Mouse (Mus musculus) midbrain, embryonic 16.5 days (tissue): ENCODE measurements around the gene Agps. TPM values are rescaled to one million over a fixed set of nuclear protein-coding genes. Genes with fewer than 3 reads are reported as not detected.

Source experiments
- ATAC-seq: fragments of 200-750 bp; cut with Nextera tagmentation; 2 replicates; pipeline ENCODE4 v1.8.0; 2017; ENCODE audit warnings: moderate TSS enrichment
- H3K27ac ChIP-seq: fragments of 300-500 bp; sonication (generic); 2 replicates; pipeline ENCODE4 v1.5.1; 2014; ENCODE audit warnings: mild to moderate bottlenecking, low read length, mixed read lengths
- H3K27me3 ChIP-seq: fragments of 300-500 bp; sonication (generic); 2 replicates; pipeline ENCODE4 v1.6.1; 2014; ENCODE audit warnings: low read depth, low read length, mixed read lengths; ENCODE audit not compliant: control insufficient read depth, insufficient read depth
- H3K36me3 ChIP-seq: fragments of 300-500 bp; sonication (generic); 2 replicates; pipeline ENCODE4 v1.6.1; 2014; ENCODE audit warnings: mild to moderate bottlenecking, low read length, moderate library complexity, mixed read lengths; ENCODE audit not compliant: control insufficient read depth, insufficient read depth
- H3K4me1 ChIP-seq: fragments of 300-500 bp; sonication (generic); 2 replicates; pipeline ENCODE4 v1.6.1; 2014; ENCODE audit warnings: mild to moderate bottlenecking, low read length, mixed read lengths; ENCODE audit not compliant: control insufficient read depth, insufficient read depth
- H3K4me2 ChIP-seq: fragments of 300-500 bp; sonication (generic); 2 replicates; pipeline ENCODE4 v1.6.1; 2014; ENCODE audit warnings: mild to moderate bottlenecking, low read length, mixed read lengths
- H3K4me3 ChIP-seq: fragments of 300-500 bp; sonication (generic); 2 replicates; pipeline ENCODE4 v1.5.1; 2014; ENCODE audit warnings: low read depth, mild to moderate bottlenecking, low read length, moderate library complexity, mixed read lengths
- H3K9ac ChIP-seq: fragments of 300-500 bp; sonication (generic); 2 replicates; pipeline ENCODE4 v1.6.1; 2014; ENCODE audit warnings: low read depth, low read length, mixed read lengths
- H3K9me3 ChIP-seq: fragments of 300-500 bp; sonication (generic); replicated peaks from 2 replicates; pipeline ENCODE4 v1.6.1; 2014; ENCODE audit warnings: mild to moderate bottlenecking, low read length, mixed read lengths; ENCODE audit not compliant: control insufficient read depth, poor library complexity, severe bottlenecking
- WGBS: fragments of 180-500 bp; shearing (Covaris S2); extraction: QIAGEN DNeasy Blood & Tissue Kit; methylation state at CpG from one replicate; pipeline ENCODE4 v1.1.7; 2014; 5-methylcytosine and 5-hydroxymethylcytosine counted together
- polyA plus RNA-seq: library from polyadenylated mRNA; unstranded; fragments of >200 nt; fragmentation: Nextera tagmentation; extraction: Ambion mirVana; gene quantifications from 2 replicates; pipeline ENCODE4 v1.2.1, GENCODE M21; 2015

The Agps gene
- polyA plus RNA-seq, 1 experiment from 2014 or later: 26.5 TPM

- Histone ChIP-seq H3K27ac (no peak overlapping the region), H3K4me1 (no peaks in the 10 kb centered on the region), H3K9me3 (no peaks in the 10 kb centered on the region), H3K4me3 (no peak overlapping the region), H3K27me3 (no peaks in the 10 kb centered on the region), H3K9ac (no peak overlapping the region), H3K36me3 (no peaks in the 10 kb centered on the region), H3K4me2 (no peak overlapping the region)
- WGBS: 93% methylated on average over 1 of the region's 1 CpGs
- ATAC-seq: no peak
These were observed 15.7 kb downstream of the Agps start for GRCm38 (mm10) chr2:75847708-75848107.

- 97% methylated on average over 2 of the region's 2 CpGs for WGBS
- no peak overlapping the region for H3K9ac ChIP-seq
- no peak overlapping the region for H3K27ac ChIP-seq
- H3K9me3 ChIP-seq: no peaks in the 10 kb centered on the region
- H3K27me3 ChIP-seq: no peaks in the 10 kb centered on the region
- no peaks in the 10 kb centered on the region for H3K36me3 ChIP-seq
- H3K4me1 ChIP-seq: no peaks in the 10 kb centered on the region
- no peak overlapping the region for H3K4me2 ChIP-seq
- ATAC-seq: no peak
- H3K4me3 ChIP-seq: no peak overlapping the region
These were observed 20.5 kb downstream of the Agps start for GRCm38 (mm10) chr2:75852483-75852882.

GRCm38 (mm10) chr2:75854136-75854535 lies 22.2 kb downstream of the Agps start:
- 66% methylated on average over 3 of the region's 3 CpGs for WGBS
- no peaks in the 10 kb centered on the region for H3K4me1 ChIP-seq
- no peak overlapping the region for H3K4me2 ChIP-seq
- H3K9ac ChIP-seq: no peak overlapping the region
- no peaks in the 10 kb centered on the region for H3K36me3 ChIP-seq
- no peak for ATAC-seq
- H3K27ac ChIP-seq: no peak overlapping the region
- H3K4me3 ChIP-seq: no peak overlapping the region
- H3K27me3 ChIP-seq: no peaks in the 10 kb centered on the region
- no peaks in the 10 kb centered on the region for H3K9me3 ChIP-seq

- H3K36me3 ChIP-seq: peaks cover 2% of the 10 kb centered on the region; the same call in 1 of the 2 replicates
- H3K9ac ChIP-seq: no peak overlapping the region
- no peak overlapping the region for H3K4me3 ChIP-seq
- no peaks in the 10 kb centered on the region for H3K27me3 ChIP-seq
- H3K4me1 ChIP-seq: no peaks in the 10 kb centered on the region
- H3K9me3 ChIP-seq: no peaks in the 10 kb centered on the region
- H3K27ac ChIP-seq: no peak overlapping the region
- no peak for ATAC-seq
- WGBS: 93% methylated on average over 3 of the region's 3 CpGs
- no peak overlapping the region for H3K4me2 ChIP-seq
These were observed 29.1 kb downstream of the Agps start for GRCm38 (mm10) chr2:75861115-75861514.

GRCm38 (mm10) chr2:75869604-75870003 lies 37.6 kb downstream of the Agps start:
- Histone ChIP-seq H3K4me3 (no peak overlapping the region), H3K36me3 (no peaks in the 10 kb centered on the region), H3K9me3 (no peaks in the 10 kb centered on the region), H3K4me1 (no peaks in the 10 kb centered on the region), H3K27ac (no peak overlapping the region), H3K4me2 (no peak overlapping the region), H3K27me3 (no peaks in the 10 kb centered on the region), H3K9ac (no peak overlapping the region)
- 96% methylated on average over 2 of the region's 2 CpGs for WGBS
- ATAC-seq: no peak

GRCm38 (mm10) chr2:75874008-75874559 lies 42.1 kb downstream of the Agps start:
- 51% methylated on average over 3 of the region's 3 CpGs for WGBS
- Histone ChIP-seq H3K27ac (no peak overlapping the region), H3K36me3 (no peaks in the 10 kb centered on the region), H3K9ac (no peak overlapping the region), H3K4me3 (no peak overlapping the region), H3K4me2 (no peak overlapping the region), H3K9me3 (no peaks in the 10 kb centered on the region), H3K27me3 (no peaks in the 10 kb centered on the region), H3K4me1 (no peaks in the 10 kb centered on the region)
- no peak for ATAC-seq

GRCm38 (mm10) chr2:75879791-75880190 lies 47.8 kb downstream of the Agps start:
- Histone ChIP-seq H3K9ac (no peak overlapping the region), H3K27me3 (no peaks in the 10 kb centered on the region), H3K36me3 (no peaks in the 10 kb centered on the region), H3K27ac (no peak overlapping the region), H3K4me2 (no peak overlapping the region), H3K4me3 (no peak overlapping the region), H3K9me3 (no peaks in the 10 kb centered on the region), H3K4me1 (no peaks in the 10 kb centered on the region)
- 44% methylated on average over 3 of the region's 3 CpGs for WGBS
- no peak for ATAC-seq

GRCm38 (mm10) chr2:75883543-75883942 lies 51.6 kb downstream of the Agps start:
- Histone ChIP-seq H3K27me3 (no peaks in the 10 kb centered on the region), H3K9ac (no peak overlapping the region), H3K4me1 (no peaks in the 10 kb centered on the region), H3K36me3 (no peaks in the 10 kb centered on the region), H3K4me2 (no peak overlapping the region), H3K27ac (no peak overlapping the region), H3K9me3 (no peaks in the 10 kb centered on the region), H3K4me3 (no peak overlapping the region)
- ATAC-seq: no peak
- WGBS: 60% methylated on average over 1 of the region's 1 CpGs

GRCm38 (mm10) chr2:75891981-75892380 lies 60.0 kb downstream of the Agps start:
- 0 out of 2 replicates have a peak, but pooled peaks cover 2% of the 10 kb centered on the region for H3K36me3 ChIP-seq
- WGBS: 50% methylated on average over 4 of the region's 4 CpGs
- no peak overlapping the region for H3K27ac ChIP-seq
- ATAC-seq: no peak
- no peaks in the 10 kb centered on the region for H3K9me3 ChIP-seq
- no peak overlapping the region for H3K4me2 ChIP-seq
- no peaks in the 10 kb centered on the region for H3K27me3 ChIP-seq
- H3K9ac ChIP-seq: no peak overlapping the region
- H3K4me3 ChIP-seq: no peak overlapping the region
- H3K4me1 ChIP-seq: no peaks in the 10 kb centered on the region
